Mouse (Mus musculus) CD4-positive, CD25-positive, alpha-beta regulatory T cell (primary cell): ENCODE data around the gene Chka. TPM values are rescaled to one million over a fixed set of nuclear protein-coding genes. Genes with fewer than 3 reads are reported as not detected.

Experiments used
- polyA plus RNA-seq: library from polyadenylated mRNA; unstranded; fragments of 100-300 nt; shearing (Covaris generic); gene quantifications from one replicate; pipeline ENCODE4 v1.2.1, GENCODE M21; 2017

Gene Chka
- 16.3 TPM for polyA plus RNA-seq

GRCm38 (mm10) chr19:3851502-3851962 is at the start of gene Chka:
TSS of gene Chka (plus strand) at chr19:3851773.

GRCm38 (mm10) chr19:3906795-3907786 is 55.5 kb downstream of the Chka start, which contains the start of gene Tcirg1:
TSS of gene Tcirg1 (minus strand) at chr19:3907133.

GRCm38 (mm10) chr19:3912337-3913204 is 61.0 kb downstream of the Chka start, which contains the start of gene Ndufs8:
TSS of gene Ndufs8 (minus strand) at chr19:3912774.

GRCm38 (mm10) chr19:3929211-3929941 is 77.8 kb downstream of the Chka start, which contains the start of gene Aldh3b1:
TSS of gene Aldh3b1 (minus strand) at chr19:3929808.

GRCm38 (mm10) chr19:3935032-3935895 is 83.7 kb downstream of the Chka start, which contains the start of gene Unc93b1:
TSS of gene Unc93b1 (plus strand) at chr19:3935186.

Other genes starting within 250 kb of the Chka start
- gene Lrp5, start 165.2 kb upstream of the Chka start, polyA plus RNA-seq: 0.38 TPM
- gene 1810055G02Rik, start 143.5 kb upstream of the Chka start, polyA plus RNA-seq: 6.6 TPM
- 88.9 TPM for gene Kmt5b, start 84.4 kb upstream of the Chka start, polyA plus RNA-seq
- 74.4 TPM for gene Tcirg1, start 55.4 kb downstream of the Chka start, polyA plus RNA-seq
- 187 TPM for gene Ndufs8, start 61.0 kb downstream of the Chka start, polyA plus RNA-seq
- gene Aldh3b1, start 78.0 kb downstream of the Chka start, polyA plus RNA-seq: 0.23 TPM
- gene Unc93b1, start 83.4 kb downstream of the Chka start, polyA plus RNA-seq: 37.5 TPM
- gene Aldh3b3, start 106.9 kb downstream of the Chka start, polyA plus RNA-seq: not detected
- gene Aldh3b2, start 120.6 kb downstream of the Chka start, polyA plus RNA-seq: not detected
- gene Acy3, start 134.8 kb downstream of the Chka start, polyA plus RNA-seq: 0.60 TPM
- gene Tbx10, start 141.0 kb downstream of the Chka start, polyA plus RNA-seq: not detected
- gene Nudt8, start 148.8 kb downstream of the Chka start, polyA plus RNA-seq: 17.6 TPM
- 2.0 TPM for gene Gm49405, start 148.9 kb downstream of the Chka start, polyA plus RNA-seq
- 3.5 TPM for gene Doc2g, start 151.5 kb downstream of the Chka start, polyA plus RNA-seq
- gene Ndufv1, start 161.0 kb downstream of the Chka start, polyA plus RNA-seq: 164 TPM
- gene Gstp1, start 186.2 kb downstream of the Chka start, polyA plus RNA-seq: 512 TPM
- 2.0 TPM for gene Gstp2, start 194.2 kb downstream of the Chka start, polyA plus RNA-seq
- 96.6 TPM for gene Gstp3, start 207.8 kb downstream of the Chka start, polyA plus RNA-seq
- not detected for gene Cabp2, start 229.8 kb downstream of the Chka start, polyA plus RNA-seq
- 799 TPM for gene Cdk2ap2, start 245.4 kb downstream of the Chka start, polyA plus RNA-seq
- 330 TPM for gene Pitpnm1, start 248.2 kb downstream of the Chka start, polyA plus RNA-seq